Mouse (Mus musculus) urinary bladder, postnatal 10 days (tissue): ENCODE data around the gene S100a1.

Experiments
- DNase-seq: peaks from one replicate; pipeline ENCODE4 v3.0.0; 2022; ENCODE audit warnings: low spot score

S100a1 gene

DNA sequence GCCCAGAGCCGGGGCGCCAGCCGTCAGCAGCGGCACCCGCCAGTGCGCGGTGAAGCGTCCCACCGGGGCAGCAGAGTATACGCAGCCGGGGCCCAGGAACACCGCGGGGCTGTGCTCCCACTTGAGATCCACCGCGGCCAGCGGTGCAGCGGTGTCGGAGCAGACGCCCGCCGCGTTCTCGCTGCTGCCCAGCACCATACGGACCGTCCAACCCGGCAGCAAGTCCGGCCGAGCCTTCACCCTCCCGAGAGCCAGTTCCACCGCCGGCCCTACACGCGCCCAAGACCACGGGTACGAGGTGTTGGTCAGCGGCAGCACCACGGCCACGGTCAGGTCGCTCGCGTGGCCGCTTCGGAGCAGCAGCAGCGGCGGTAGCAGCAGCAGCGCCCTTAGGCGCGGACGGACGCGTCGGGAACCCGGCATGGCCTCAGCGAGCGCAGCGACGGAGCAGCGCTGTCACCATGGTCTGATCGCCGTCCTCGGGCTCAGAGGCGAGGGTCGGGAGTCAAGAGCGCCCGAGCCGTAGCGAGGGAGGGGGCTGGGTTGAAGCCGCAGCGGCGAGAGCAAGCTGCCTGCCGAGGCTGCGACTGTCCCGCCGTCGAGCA, 49.0 kb downstream of the S100a1 start:
- DNase-seq: no peak

- DNase-seq: no peak
These were observed 49.6 kb downstream of the S100a1 start for GRCm38 (mm10) chr3:90464552-90465080.

DNA sequence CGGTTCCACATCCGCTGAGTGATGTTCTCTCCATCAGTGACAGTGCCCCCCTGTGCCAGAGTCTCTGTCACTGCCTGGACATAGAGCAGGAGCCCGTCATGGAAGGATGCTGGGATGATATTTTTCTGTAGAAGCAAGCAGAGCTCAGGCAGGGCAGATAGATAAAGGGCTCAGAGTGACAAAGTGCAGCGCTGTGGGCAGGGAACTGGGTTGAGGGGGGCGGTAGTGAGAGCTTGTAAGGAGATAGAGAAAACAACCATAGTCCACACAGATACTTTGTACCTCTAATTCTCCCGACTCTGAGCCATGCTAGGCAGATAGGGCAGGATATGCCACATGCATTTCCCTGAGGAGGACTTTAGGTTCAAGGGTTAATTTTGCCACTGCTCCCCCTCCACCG, 51.6 kb downstream of the S100a1 start:
- no peak for DNase-seq

DNA sequence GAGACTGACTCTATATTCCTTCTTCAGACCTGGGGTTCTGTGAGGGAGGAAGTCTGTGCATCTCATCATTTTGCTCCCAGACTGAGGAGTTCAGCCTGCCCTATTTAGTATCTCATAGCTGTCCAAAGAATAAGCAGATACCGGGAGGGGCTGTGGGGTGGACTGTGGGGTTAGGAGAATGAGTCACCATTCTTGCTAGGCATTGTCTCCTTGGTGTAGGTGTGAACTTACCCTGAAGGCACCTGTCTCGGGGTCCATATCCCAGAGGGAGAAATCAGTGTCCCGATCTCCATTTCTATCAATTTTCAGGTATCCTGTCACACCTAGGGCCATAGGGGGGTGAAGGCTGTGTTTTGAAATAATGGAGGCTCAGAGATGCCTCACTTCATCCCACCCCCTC, 52.3 kb downstream of the S100a1 start:
- no peak for DNase-seq
